Mouse (Mus musculus) forebrain, postnatal 0 days (tissue): Measurements from ENCODE around the gene Rps6ka4. TPM values are rescaled to one million over a fixed set of nuclear protein-coding genes. Genes with fewer than 3 reads are reported as not detected.
A peak's percentile ranks its signal among the peaks of the same experiment; 100 is the strongest.

Source experiments
- ATAC-seq: fragments of 200-750 bp; cut with Nextera tagmentation; 2 replicates; pipeline ENCODE4 v1.8.0; 2017; ENCODE audit warnings: mild to moderate bottlenecking, moderate library complexity
- DNase-seq: peaks from one replicate; pipeline ENCODE4 v3.0.0-alpha.2; 2015
- H3K27ac ChIP-seq: fragments of 300-500 bp; sonication (generic); 2 replicates; pipeline ENCODE4 v1.5.1; 2014; ENCODE audit warnings: low read depth, mild to moderate bottlenecking, antibody characterized with exemption, low read length, moderate library complexity, mixed read lengths
- H3K27me3 ChIP-seq: fragments of 300-500 bp; sonication (generic); 2 replicates; pipeline ENCODE4 v1.6.1; 2014; ENCODE audit warnings: mild to moderate bottlenecking, low read length, mixed read lengths; ENCODE audit not compliant: insufficient read depth
- H3K36me3 ChIP-seq: fragments of 300-500 bp; sonication (generic); 2 replicates; pipeline ENCODE4 v1.6.1; 2014; ENCODE audit warnings: mild to moderate bottlenecking, moderate library complexity; ENCODE audit not compliant: insufficient read depth
- H3K4me1 ChIP-seq: fragments of 300-500 bp; sonication (generic); 2 replicates; pipeline ENCODE4 v1.6.1; 2014; ENCODE audit warnings: antibody characterized with exemption; ENCODE audit not compliant: insufficient read depth
- H3K4me2 ChIP-seq: fragments of 300-500 bp; sonication (generic); 2 replicates; pipeline ENCODE4 v1.6.1; 2014; ENCODE audit warnings: low read depth, mild to moderate bottlenecking, moderate library complexity
- H3K4me3 ChIP-seq: fragments of 300-500 bp; sonication (generic); 2 replicates; pipeline ENCODE4 v1.5.1; 2014; ENCODE audit warnings: low read depth, low read length, mixed read lengths
- H3K9ac ChIP-seq: fragments of 300-500 bp; sonication (generic); 2 replicates; pipeline ENCODE4 v1.6.1; 2014; ENCODE audit warnings: mild to moderate bottlenecking
- H3K9me3 ChIP-seq: fragments of 300-500 bp; sonication (generic); 2 replicates; pipeline ENCODE4 v1.6.1; 2016; ENCODE audit warnings: low read length
- CTCF ChIP-seq: sonication (generic); IDR thresholded peaks from 2 replicates; pipeline ENCODE4 v1.5.1; 2016; ENCODE audit warnings: antibody characterized with exemption, control low read depth, low read depth
- WGBS: fragments of 180-500 bp; shearing (Covaris S2); extraction: QIAGEN DNeasy Blood & Tissue Kit; methylation state at CpG from one replicate; pipeline ENCODE4 v1.1.7; 2014; 5-methylcytosine and 5-hydroxymethylcytosine counted together
- polyA plus RNA-seq: library from polyadenylated mRNA; unstranded; fragments of >200 nt; fragmentation: Nextera tagmentation; extraction: Ambion mirVana; gene quantifications from 2 replicates; pipeline ENCODE4 v1.2.1, GENCODE M21; 2015
- total RNA-seq: library from RNA; depleted of rRNA; stranded (reverse); fragments of >200 nt; gene quantifications from 2 replicates; pipeline ENCODE4 v1.2.3, GENCODE M21; 2014

Rps6ka4 gene
- total and polyA plus RNA-seq, 2 experiments from 2014 or later: 14.3 to 18.0 TPM

DNA sequence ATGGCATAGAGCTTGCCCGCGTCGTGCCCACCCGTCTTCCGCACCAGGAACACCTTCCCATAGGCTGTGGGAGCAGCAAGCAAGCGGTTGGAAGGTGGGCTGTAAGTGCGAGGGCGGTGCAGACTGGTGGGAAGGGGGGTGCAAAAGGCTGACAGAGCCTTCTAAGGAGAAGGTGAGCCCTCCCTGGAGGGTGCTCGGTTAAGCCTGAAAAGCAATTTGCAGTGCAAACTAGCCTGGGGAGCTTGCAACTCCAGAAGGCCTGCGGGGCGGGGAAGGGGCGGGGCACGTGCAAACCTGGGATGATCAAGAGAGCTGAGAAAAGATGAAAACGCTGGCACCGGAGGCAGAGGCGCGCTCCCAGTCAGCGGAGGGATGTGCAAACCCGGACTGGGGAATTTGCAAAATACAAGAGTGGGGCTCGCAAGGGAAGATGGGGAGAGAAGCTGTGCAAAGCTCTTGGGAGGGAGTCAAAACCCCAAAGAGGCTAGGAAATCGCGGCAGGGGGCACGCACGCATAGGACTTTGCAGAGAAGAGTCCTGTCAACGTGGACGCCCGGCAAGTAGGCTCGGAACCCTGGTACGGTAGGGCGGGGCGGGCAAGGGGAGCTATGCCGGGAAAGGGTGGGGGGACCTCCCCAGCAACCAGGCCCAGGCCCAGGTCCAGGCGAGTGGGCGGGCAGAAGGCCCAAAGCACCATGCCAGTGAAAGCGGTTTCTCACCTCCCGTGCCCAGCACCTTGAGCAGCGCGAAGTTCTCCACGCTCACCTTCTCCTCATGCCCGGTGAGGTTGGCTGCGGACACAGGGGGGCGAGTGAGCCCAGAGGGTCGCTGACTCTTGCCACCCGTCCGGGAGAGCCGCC is 591 bp downstream of the Rps6ka4 start:
- peak; percentile 68 for DNase-seq
- Histone ChIP-seq H3K9me3 (no peaks in the 10 kb centered on the region), H3K4me3 (peak overlapping the region; percentile 63), H3K27me3 (no peaks in the 10 kb centered on the region; the same call in 1 of the 2 replicates), H3K4me2 (peak overlapping the region; percentile 99), H3K36me3 (no peaks in the 10 kb centered on the region), H3K4me1 (peaks cover 9% of the 10 kb centered on the region), H3K27ac (peak overlapping the region; percentile 50; the same call in 1 of the 2 replicates), H3K9ac (peak overlapping the region; percentile 68)
- peak; percentile 86 for ATAC-seq
- no peak for TF ChIP-seq CTCF
- WGBS: 2% methylated on average over 46 of the region's 46 CpGs

DNA sequence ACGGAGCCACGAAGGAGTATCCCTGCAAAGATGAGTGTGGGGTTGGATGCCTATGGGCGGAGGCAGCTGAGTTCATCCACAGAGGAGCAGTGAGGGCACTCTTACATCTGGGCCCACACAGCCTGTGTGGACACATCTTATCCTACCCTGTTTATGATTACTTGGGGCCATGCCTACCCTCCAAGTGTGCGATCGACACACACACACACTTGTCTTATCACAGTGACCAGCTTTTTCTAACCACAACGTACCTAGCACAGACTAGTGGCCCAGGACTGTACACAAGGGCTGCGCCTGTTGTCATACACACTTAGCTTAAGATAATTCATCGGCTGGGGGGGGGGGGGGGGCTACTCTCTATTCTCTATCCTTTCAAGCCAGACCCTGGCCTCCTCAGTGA is 8.1 kb downstream of the Rps6ka4 start:
- H3K9ac ChIP-seq: no peak overlapping the region
- H3K36me3 ChIP-seq: 0 out of 2 replicates have a peak, but pooled peaks cover 3% of the 10 kb centered on the region
- no peak for ATAC-seq
- peaks cover 9% of the 10 kb centered on the region for H3K27me3 ChIP-seq
- H3K4me1 ChIP-seq: 0 out of 2 replicates have a peak, but pooled peaks cover 8% of the 10 kb centered on the region
- H3K9me3 ChIP-seq: no peaks in the 10 kb centered on the region
- H3K4me3 ChIP-seq: no peak overlapping the region
- WGBS: 91% methylated on average over 8 of the region's 8 CpGs
- no peak for TF ChIP-seq CTCF
- H3K4me2 ChIP-seq: no peak overlapping the region
- no peak overlapping the region for H3K27ac ChIP-seq
- DNase-seq: no peak

DNA sequence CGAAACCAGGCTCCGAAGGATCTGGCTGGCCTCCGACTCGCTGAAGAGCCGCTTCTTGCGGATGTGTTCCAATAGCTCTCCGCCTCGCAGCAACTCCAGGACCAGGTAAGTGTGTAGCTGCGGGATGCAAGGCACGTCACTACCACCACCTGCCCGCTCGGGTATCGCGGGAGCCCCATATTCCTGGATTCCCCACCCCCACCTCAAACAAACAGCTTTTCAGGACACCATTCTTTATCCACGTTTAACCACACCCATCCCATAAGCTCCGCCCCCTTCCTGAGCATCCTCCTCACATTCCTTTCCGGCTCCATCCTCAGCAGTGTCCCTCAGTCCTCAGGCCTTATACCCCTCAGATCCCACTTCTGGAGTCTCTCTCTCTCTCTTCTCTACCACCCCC is 9.1 kb downstream of the Rps6ka4 start:
- DNase-seq (no peak), ATAC-seq (peak; percentile 35; the same call in 1 of the 2 replicates)
- no peak for TF ChIP-seq CTCF
- 0 out of 2 replicates have a peak, but pooled peaks cover 3% of the 10 kb centered on the region for H3K36me3 ChIP-seq
- WGBS: 19% methylated on average over 17 of the region's 17 CpGs
- H3K9me3 ChIP-seq: no peaks in the 10 kb centered on the region
- 0 out of 2 replicates have a peak, but pooled peaks cover 8% of the 10 kb centered on the region for H3K4me1 ChIP-seq
- peaks cover 9% of the 10 kb centered on the region for H3K27me3 ChIP-seq
- H3K27ac ChIP-seq: no peak overlapping the region
- peak overlapping the region; percentile 68 for H3K4me2 ChIP-seq
- H3K4me3 ChIP-seq: peak overlapping the region; percentile 41
- H3K9ac ChIP-seq: peak overlapping the region; percentile 57

DNA sequence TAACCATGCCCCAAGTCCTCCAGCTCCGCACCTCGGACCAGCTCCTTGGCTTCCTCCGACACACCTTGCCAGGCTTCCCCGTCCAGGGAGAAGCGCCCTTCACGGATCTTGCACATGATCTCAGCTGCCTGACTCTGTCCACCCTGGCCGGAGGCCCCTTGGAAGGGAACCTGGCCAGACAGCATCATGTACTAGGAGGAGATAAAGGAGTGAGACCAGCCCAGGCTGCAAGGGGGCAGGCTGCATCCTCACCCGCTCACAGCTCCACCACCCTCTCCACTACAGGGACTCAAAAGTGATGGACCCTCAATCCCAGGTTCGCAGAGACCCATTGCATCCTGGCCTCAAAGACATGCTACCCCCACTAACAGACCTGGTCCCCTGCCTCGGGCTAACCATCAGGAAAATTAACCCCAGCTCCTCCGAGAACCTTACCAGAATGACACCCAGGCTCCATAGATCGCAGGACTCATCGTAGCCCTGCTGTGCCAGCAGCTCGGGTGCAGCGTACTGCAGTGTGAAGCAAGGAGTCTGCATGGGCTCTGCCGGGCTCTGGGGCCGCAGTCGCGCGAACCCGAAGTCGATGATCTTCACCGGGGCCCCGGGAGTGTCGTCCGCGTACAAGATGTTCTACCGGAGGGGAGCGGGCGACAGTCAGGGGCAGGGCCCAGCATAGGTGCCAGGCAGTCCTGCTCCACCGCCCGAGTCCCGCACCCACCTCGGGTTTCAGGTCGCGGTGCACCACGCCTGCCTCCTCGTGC is 9.7 kb downstream of the Rps6ka4 start:
- Histone ChIP-seq H3K9me3 (no peaks in the 10 kb centered on the region), H3K4me3 (peak overlapping the region; percentile 41), H3K36me3 (0 out of 2 replicates have a peak, but pooled peaks cover 3% of the 10 kb centered on the region), H3K27me3 (peaks cover 9% of the 10 kb centered on the region), H3K27ac (no peak overlapping the region), H3K4me2 (peak overlapping the region; percentile 68), H3K4me1 (0 out of 2 replicates have a peak, but pooled peaks cover 8% of the 10 kb centered on the region), H3K9ac (peak overlapping the region; percentile 57)
- peak; percentile 52 for DNase-seq
- 0 out of 2 replicates have a peak, but pooled peaks have one; percentile 8 for TF ChIP-seq CTCF
- ATAC-seq: peak; percentile 28; the same call in 1 of the 2 replicates
- WGBS: 12% methylated on average over 38 of the region's 38 CpGs

DNA sequence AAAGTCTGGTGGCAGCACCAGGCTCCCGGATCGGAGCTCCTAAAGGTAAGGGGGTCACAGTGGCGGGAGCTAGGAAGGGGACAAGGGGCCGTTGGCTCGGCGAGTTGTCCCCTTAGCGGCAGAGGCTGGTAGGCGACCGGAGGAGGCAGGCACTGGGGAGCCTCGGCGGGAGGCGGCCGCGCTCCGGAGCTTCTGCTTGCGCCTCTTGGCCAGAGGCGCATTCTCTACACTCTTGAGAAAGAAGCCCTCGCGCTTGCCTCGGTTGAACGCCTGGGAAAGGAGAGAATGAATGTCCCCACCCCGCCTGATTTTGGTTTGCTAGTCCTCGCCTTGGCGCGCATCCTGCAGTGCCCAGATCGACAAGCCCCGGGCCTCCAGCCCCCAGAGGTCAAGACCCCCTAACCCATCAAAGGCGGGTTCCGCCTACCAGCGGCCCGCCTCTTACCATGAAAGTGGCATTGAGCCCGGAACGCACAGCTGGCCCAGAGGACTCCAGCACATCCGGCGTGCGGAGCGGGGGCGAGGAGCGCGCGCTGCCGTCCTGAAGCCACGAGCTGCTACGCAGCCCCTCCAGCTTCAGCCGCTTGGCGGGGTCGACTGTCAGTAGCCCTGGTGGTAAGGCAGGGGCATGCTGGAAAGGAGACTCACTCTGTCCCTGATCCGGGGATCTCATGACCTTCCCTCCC is 10.4 kb downstream of the Rps6ka4 start:
- no peak for TF ChIP-seq CTCF
- Histone ChIP-seq H3K4me3 (peak overlapping the region; percentile 41), H3K36me3 (0 out of 2 replicates have a peak, but pooled peaks cover 3% of the 10 kb centered on the region), H3K9ac (peak overlapping the region; percentile 57), H3K27ac (no peak overlapping the region), H3K4me2 (peak overlapping the region; percentile 68), H3K4me1 (0 out of 2 replicates have a peak, but pooled peaks cover 8% of the 10 kb centered on the region), H3K9me3 (no peaks in the 10 kb centered on the region), H3K27me3 (peaks cover 9% of the 10 kb centered on the region)
- DNase-seq (peak; percentile 54), ATAC-seq (peak; percentile 49; the same call in 1 of the 2 replicates)
- 5% methylated on average over 47 of the region's 48 CpGs for WGBS

DNA sequence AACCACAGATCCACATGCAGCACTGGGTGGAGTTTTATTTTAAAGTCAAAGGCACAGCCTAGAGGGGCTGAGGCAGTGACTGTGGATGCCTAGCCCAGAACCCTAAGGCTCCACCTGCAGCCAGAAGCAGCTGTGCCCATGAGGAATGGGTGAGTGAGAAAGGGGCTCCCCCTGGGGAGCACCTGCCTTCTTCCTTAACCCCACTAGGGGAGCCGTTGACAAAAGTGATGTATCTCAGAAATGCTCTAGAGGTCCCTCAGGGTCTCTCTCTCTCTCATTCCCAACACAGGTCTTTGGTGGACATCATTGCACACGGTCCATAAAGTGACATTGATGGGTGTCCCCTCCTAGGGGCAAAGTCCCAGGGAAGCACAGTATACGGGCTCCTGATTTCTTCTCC is 11.4 kb downstream of the Rps6ka4 start:
- Histone ChIP-seq H3K4me3 (peak overlapping the region; percentile 41; the same call in 1 of the 2 replicates), H3K27me3 (peaks cover 9% of the 10 kb centered on the region), H3K36me3 (0 out of 2 replicates have a peak, but pooled peaks cover 3% of the 10 kb centered on the region), H3K27ac (no peak overlapping the region), H3K9me3 (no peaks in the 10 kb centered on the region), H3K4me1 (0 out of 2 replicates have a peak, but pooled peaks cover 8% of the 10 kb centered on the region), H3K9ac (no peak overlapping the region), H3K4me2 (peak overlapping the region; percentile 68; the same call in 1 of the 2 replicates)
- 15% methylated on average over 3 of the region's 3 CpGs for WGBS
- peak; percentile 58 for TF ChIP-seq CTCF
- DNase-seq: peak; percentile 29
- ATAC-seq: peak; percentile 32
